Mouse (Mus musculus) urinary bladder, postnatal 14 days (tissue): ENCODE measurements around the gene Nepro.

Experiments
- DNase-seq: peaks from one replicate; pipeline ENCODE4 v3.0.0; 2021; ENCODE audit warnings: low spot score

The Nepro gene

DNA sequence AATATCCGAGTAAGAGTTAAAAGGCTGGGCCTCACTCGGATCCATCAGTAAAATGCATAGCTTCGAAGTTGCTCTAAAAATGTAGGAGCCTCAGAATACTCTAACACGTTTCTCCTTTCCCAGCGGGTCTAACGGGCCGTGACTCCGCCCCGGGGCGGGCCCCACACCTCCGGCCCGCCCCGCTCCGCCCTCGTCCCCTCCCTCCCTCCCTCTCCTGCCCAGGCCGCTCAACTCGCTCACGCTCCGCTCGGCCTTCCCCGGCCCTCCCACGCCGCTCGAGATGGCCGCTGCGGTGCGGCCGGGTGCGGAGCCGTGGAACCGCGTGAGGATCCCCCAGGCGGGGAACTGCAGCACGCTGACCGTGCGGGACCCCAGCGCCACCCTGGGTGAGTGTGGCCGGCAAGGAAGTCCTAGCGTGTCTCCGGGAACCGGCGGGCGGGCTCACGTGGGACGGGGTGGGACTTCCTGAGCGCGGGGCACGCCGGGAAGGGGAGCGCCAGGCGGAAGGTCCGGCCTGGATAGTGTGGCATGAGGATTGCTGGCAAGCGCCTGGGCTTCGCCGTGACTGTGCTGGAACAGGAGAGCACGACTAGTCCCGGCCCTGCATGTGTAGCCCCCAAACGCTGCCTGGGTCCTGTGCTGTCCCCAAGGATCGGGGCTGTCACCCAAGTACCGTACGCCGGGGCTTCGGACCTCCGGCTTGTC, at the start of gene Nepro:
Nepro (plus strand) TSS at position 219 of the 705 bp plus-strand sequence.
- peak; percentile 94 for DNase-seq

DNA sequence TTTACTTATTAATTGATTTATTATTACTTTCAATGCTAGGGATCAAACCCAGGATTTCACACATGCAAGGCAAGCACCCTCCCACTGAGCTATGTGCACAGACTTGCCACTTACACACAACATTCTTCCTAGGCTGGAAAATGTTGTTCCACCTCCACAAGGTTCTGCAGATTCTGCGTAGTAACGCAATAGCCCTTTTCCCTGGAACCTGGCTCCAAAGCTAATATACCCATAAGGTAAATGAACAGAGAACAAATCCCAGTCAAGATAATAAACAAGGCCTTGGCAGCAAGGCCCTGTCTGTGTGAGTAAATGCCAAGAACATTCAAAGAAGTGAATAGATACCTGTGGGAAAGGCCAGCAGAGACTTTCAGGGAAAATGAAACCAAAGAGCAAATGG, 47.7 kb upstream of the Nepro start:
- DNase-seq: no peak

DNA sequence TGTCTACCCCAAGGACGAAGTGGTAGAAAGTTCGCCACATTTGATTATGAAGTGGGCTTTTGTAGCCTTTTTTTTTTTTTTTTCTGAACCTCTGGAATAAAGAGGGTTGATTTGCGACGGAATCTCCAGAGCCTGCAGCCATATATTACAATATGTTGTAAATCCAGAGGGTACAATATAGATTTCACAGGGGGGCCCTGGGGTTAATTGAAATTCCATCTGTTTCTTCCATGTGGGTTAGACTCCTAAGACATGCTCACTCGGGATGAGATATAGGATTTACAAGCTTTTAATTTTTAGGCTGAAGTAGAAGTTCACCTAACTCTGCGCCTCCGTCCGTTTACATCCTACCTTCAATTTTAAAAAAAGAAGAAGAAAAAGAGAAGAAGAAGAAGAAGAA, 45.0 kb upstream of the Nepro start:
- DNase-seq: no peak

DNA sequence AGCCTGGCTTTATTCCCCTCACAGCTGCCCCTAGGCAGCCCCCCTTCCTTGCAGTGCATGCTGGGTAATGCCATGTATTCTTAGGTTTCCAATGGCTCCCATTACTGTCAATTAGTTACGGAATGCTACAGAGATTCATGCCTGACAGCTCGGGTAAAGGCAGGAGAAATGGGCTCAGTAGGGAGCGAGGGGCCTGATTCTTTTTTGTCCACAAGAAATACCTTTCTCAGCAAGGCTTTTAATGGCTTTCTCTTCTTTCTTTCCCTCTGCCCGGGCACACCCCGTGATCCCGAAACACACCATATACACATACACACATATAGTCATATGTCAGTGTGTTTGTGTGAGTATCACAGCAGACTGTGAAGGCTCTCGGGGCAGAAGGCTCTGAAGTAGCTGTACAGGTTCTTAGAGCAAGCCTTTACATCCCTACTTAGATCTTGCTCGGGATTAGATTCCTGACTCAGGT, 44.6 kb upstream of the Nepro start:
- DNase-seq: no peak

DNA sequence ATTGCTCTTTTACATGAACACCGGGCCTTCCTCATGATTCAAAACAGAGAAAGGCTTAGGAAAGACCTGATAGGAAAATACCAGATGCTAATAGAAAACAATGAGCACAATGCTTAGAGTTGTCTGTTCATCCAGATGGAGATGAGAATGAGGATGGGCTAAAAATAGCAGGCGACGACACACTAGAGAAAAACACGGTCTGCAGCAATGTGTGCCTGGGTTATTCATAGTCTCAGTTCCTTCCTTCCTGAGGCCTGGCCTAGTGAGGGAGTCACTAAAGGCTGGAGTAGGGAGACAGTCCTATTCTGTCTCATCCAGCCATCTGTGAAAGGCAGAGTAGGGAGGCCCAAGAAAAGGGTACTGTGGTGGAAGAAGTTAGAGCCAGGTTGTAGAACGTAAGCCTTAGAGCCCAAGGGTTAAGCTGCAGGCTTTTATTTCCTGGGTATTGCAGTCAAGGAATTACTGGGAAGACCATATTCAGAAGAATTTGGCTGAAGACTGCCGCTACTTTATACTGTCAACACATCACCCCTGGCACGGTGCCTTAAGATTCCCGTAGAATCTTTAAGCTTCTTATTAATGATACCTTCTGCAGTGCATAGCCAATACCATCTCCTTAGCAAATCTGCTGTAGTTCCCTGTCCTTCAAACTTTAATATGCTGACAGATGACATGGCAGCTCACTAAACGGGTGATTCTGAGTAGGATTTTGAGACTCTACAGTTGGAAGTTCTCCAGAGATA, 43.2 kb upstream of the Nepro start:
- DNase-seq: no peak

DNA sequence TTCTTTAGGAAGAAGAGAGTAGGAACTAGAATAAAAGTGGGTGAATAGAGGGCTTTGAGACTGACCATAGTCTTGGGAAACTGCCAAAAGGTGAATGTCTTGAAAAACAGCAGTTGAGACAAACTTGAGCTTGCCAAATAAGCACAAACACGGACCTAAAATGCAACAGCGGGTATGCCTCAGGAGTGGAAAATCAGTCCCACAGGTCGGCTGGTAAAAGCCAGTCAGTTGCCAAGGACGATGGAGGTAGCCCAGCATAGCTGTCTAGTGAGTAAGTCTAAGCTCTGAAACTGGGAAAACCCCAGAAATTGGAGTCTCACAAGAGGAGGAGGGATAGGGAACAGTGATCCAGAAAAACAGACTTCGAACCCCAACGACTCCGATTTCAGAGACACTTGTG, 39.5 kb upstream of the Nepro start:
- no peak for DNase-seq

DNA sequence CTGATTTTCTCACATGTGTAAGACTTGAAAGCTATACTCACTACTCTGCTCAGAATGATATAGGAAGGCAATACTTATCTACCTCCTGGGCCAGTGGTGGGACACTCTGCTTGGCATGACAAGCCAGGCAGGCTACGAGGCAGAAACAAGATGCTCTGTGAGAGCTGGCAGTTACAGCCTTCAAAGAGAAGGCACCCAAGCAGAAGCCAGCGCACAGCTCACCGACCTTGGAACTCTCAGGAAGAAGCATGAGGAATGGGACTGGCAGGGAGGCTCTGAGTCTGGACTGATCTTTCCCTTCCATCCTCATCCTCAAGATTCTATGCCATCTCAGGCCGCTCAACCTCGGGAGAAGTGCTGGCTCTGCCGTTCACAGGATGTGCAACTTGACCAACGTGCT, 38.7 kb upstream of the Nepro start:
- DNase-seq: no peak

DNA sequence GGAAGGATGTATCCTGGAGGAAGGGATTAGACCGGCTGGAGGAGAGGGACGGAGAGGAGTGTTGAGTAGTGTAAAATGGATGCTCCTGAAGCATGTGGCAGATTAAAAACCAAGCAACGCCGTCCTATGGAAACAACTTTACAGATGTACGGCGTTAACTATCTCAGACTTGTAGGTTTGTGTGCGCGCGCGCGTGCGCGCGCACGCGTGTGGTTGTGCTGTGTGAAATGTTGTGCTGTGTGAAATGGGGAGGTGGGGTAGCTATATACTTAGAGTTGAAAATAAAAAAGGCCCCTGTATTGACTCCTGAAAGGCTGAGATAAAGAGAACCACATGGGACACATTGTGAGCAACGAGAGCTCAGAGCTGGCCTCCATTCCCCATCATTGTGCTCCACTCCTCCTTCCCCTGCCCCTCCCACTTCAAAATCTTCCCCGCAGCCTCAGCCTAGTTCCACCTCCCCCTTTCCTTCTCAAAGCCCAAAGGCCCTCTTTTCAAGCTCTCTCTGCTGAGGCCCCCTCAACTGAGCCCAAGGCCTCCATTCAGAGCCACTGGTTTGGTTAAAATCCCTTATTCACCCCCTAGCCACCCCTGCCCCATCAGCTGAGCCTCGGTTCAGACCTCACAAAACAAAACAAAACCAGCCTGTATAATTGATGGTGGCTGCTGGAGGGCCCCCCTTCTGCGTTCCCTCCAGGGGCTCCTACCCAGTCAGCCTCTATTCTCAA, 36.9 kb upstream of the Nepro start:
- no peak for DNase-seq

DNA sequence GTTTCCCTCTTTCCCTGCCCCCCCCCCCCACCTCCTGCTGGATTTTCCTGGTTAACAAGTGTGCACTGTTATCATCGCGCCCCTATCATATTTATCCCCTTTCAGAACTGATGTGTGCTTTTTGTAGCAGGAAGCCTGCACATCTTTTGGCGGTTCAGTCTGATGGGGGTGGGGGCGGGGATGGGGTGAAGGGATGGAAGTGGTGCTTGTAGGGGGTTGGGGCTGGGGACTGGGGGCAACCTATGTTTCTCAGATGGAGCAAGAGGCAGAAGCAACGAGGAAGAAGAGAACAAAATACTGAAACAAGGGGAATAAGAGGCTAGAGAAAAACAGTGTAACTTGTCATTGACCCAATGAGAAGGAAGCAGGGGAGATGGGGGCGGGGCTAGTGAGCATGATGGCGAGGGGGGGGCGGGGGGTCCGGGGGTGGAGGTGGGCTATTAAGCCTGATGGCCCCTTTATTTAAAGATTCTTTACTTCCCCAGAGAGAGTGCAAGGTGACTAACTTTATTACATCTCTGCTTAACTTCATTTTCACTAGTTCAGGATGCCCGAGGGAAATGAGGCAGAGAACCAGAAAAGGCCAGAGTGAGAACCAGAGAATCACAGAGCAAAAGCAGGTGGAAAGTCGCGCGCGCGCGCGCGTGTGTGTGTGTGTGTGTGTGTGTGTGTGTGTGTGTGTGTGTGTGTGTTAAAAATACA, 36.2 kb upstream of the Nepro start:
- DNase-seq: no peak

DNA sequence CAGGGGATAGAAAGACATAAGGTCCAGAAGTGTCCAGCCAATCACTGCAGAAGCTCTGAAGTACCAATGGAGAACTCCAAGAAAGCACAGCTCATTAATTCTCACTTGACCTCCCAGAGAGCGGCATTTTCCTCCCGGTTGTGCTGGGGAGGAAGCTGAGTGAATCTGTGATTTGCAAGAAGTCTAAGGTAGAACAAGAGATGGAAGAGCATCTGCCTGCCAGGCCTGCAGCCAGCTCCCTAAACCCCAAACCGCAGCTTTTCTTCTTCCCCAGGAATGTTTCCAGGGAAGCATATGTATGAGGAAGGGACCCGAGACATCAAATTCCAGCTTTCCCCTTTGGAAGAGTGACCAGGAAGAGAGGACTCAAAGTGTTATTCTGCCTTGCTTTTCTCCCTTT, 35.6 kb upstream of the Nepro start:
- no peak for DNase-seq

DNA sequence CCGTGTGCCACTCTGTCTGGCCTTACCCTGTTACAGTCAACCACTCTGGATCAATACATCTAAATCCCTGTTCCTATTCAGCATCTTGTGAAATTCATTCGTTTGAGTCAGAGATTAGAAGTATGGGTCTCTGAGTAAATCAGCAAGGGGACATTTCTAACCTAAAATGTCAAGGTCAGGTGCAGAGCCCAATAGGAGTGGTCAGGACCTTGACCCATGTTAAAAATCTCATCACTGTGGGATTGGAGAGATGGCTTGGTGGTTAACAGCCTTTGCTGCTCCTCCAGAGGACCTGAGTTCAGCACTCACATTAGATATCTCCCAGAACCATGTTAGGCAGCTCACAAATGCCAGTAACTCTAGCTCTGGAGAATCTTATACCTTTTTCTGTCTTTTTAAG, 33.6 kb upstream of the Nepro start:
- DNase-seq: no peak

DNA sequence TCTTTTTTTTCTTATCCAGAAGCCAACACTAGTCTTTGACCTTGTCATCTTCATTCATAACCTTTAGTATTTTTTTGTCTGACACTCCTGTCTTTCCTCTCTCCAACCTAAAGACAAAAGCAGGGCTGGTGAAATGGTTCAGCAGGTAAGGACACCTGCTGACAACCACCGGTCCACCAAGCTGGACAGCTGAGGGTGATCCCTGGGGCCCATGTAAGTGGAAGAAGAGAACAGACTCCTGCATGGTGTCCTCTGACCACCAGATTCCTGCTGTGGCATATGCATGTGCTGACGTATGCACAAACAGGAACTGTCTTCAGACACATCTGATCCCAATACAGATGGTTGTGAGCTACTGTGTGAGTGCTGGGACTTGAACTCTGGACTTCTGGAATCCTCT, 33.0 kb upstream of the Nepro start:
- DNase-seq: no peak

DNA sequence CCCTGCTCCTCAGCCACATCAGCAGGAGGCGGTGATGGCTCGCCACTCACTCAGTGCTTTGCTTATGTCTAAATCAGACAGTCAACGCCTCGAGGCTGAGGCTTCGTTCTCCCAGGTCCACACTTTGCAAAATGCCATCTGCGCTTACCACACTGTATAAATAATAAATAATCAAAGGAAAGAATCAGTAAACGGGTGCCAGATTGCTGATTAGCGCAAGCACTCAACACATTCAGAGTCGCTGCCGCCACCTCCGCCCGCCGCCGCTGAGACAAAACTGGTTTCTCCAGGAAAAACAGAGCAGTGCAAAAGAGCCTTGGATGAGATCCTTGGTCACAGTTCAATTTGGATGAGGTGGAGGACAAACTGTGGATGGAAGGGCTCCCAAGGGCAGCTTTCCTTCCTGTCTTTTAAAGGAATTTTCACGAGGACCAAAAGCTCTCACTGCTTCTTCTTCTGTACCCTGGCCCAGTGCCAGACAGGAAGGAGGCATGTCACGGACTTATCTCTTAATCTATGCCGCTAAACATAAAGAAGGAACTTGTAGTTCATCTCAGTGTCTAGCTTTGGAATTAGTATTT, 32.5 kb upstream of the Nepro start:
- DNase-seq: peak; percentile 68

DNA sequence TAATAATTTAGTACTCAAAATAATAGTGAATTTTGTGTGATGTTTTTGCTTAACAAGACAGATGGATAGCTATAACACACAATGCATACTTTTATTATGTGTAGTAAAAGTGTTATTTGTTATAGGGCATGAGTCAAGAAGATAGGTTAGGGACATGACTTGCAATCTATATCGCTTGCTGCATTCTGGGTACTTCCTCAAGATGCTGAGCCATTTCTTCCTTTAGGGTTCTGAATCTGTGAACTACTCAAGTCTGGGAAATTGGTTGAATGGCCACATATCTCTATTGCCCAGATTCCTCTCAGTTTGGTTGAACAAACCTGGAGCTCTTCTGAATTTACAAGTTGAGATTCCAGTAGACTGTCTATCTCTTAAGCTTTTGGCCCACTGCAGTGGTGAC, 31.6 kb upstream of the Nepro start:
- no peak for DNase-seq

DNA sequence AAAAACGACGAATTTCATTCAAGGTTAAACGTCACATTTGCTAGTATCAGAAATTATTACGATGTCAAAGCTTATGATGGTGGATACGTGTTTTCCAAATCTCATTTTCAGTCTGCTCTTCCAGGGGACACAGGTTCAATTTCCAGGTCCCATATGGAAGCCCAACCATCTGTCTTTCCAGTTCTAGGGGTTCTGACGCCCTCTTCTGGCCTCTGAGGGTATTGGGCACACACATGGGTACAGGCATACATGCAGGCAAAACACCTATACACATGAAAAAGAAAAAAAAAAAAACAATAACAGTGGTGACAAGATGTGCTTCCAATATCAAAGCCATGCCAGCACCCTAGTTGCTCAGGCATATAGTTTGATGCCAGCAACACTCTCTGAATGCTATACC, 30.4 kb upstream of the Nepro start:
- DNase-seq: no peak

DNA sequence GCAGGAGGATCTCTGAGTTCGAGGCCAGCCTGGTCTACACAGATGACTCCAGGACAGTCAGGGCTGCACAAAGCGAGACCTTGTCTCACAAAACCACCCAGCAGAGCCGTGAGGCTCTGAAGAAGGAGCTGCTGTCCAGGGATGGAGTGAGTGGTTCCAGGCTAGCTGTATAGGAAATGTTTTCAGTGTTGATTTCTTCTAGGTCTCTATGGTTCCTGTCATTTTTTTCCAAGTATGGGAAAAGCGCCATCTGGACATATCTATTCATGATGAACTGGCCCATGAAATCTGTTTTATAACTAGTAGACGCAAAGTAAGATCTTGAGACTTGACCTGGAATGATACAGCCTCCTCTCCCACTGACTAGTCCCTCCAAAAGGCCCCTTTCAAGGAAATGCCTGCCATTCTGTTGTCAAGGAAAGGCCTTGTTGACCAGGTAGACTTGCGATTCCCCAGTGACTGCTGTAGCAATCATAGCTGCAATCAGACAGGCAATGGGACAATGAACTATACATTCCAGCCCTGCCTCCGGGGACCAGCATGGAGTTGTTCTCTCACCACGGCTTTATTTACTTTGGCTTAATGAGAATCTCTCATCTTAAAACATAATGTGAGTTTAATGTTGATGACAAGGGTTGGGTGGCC, 28.8 kb upstream of the Nepro start:
- DNase-seq: no peak

DNA sequence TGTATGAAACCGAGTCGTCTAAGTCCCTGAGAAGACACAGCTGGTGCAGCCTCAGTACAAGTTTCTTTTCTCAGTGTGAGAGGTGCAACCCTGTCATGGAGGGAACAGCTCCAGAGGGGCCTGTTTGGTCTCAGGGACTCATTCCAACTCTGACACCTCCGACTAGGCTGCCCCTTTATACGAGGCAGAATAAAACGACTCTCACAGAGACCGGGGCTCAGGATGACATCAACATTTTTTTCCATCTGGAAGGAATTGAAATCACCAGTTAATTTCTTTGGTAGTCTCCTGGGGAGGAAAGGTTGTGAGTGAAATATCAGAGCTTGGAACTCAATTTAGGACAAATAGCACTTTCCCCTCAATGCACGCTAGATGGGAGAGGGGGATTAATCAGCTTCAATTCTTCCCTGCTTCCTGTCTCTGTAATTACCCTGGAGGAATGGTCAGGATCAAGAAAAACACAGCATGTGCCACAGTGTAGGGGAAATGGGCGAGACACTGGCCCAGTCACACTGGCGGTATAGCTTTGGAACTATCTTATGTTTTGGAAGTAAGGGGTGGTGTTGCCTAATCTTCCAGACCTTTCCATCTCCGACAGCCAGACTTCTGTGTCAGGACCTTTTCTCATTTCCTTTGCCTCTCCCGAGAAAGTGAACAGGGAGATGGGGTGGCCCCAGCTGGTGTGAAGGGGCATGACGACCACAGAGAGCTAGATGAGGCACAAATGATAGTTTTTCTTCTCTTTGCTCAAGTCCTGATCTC, 28.1 kb upstream of the Nepro start:
- DNase-seq: peak; percentile 42

DNA sequence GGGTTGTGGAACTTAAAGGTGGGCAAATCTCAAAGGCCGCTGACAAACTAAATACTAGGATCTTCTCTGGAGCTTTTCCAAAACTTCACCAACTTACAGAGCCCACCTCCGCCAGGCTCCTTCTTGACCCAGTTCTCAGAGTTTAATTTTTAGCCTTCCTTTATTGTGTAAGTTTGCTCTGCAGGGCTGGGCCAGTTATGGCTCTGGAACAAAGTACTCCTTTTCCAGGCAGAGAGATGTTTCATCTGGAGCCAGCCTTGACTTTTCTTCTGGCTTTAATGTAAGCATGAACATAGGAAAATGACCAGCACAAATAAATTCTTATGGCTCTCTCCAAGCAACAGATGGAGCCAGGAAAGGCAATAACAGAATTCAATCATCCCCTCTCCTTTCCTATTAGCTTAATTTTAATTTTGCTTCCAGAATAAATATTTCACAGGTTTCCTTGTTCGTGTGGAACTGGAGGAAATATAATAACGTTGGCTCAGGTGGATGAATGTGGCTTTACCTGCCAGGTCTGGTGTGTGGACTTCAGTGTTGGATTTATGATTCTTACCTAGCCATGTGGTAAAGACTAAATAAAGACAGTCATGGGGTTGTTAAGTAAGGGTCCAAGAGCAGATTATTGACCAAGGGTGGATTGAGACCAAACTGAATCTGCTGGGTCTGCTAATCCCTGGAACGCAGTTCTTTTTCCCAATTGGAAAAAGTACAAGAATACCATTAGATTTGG, 26.5 kb upstream of the Nepro start:
- no peak for DNase-seq

DNA sequence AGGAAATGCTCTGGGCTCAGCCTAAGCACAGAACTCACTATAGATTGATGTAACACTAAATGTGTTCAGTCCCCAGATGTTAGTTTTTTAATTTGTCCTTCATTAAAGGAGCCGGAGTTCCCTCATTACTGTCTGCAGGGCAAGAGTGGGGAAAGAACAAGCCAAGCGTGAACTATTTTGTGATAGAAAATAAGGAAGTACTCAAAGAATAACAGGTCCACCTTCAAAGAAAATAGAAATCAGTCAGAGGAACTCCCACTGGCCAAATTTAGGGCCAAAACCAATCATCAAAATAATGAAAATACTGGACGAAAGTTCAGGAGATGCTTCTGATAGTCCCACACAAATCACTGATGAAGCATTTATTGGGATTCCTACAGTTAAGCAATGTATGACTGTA, 22.9 kb upstream of the Nepro start:
- DNase-seq: no peak

DNA sequence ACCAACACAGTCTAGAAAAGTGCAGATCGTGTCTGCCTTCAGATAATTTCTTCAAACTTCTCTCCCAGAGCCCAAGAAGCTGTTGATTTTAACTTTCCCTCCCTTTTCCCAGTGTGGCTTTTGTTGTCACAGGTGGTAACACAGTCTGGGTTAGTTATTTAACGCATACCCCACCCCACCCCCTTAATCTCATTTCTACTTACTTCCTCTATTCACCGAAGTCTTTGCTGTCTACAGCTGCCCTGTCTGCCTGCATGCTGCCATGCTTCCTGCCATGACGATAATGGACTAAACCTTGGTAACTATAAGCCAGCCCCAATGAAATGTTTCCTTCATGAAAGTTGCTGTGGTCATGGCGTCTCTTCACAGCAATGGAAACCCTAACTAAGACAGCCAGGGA, 21.8 kb upstream of the Nepro start:
- DNase-seq: no peak
